Mouse (Mus musculus): ENCODE measurements at regions not wholly inside any gene's neighbourhood (a gene's known extent, or its start where the extent isn't known, plus 50 kb on each side); places are given as distances from the start of the nearest gene placed in this dataset.

DNA sequence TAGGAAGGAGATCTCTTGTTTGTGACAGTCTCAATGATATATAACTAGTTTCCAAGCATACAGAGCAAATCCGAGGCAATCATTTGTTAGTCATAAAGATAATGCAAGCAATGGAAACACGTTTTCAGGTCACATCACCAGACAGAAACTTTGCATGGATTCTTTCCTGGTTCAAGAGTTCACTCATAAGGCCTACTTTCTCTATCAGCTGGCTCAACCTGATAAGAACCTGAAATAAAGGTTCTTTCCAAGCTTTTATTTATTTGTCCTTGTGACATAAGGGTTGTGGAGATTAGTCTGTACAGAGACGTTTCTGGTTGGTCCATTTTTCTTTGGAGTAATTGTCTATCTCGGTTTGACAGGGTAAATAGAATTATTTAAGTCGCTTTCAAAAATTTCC is 122.7 kb upstream of the Cdkn2b start:
- 54% methylated on average over 5 of the region's 5 CpGs for WGBS
- H3K4me1 ChIP-seq (ENCODE audit: control insufficient read depth, insufficient read depth, low read length) = no peaks in the 10 kb centered on the region
- no peaks in the 10 kb centered on the region for H3K79me2 ChIP-seq (ENCODE audit: control insufficient read depth, insufficient read depth, low read length)
- H3K9ac ChIP-seq (ENCODE audit: low read depth, low read length) = no peak overlapping the region
- H3K36me3 ChIP-seq (ENCODE audit: control insufficient read depth, insufficient read depth, low read length) = no peaks in the 10 kb centered on the region
- DNase-seq (ENCODE audit: extremely low read depth, low read depth, low spot score) = no peak
- no peak overlapping the region for H3K4me3 ChIP-seq (ENCODE audit: insufficient read depth, low read depth, low read length)
- TF ChIP-seq CTCF (IDR thresholded peaks at IDR 0.05; ENCODE audit: low read depth, low read length) (no peak), POLR2A (IDR thresholded peaks at IDR 0.05; ENCODE audit: extremely low read depth, insufficient read depth, low read length) (no peak)
- H3K27me3 ChIP-seq (ENCODE audit: control insufficient read depth, insufficient read depth, low read length) = no peaks in the 10 kb centered on the region
- H3K27ac ChIP-seq (replicated peaks; ENCODE audit: insufficient read depth, low read depth, low read length) = no peak overlapping the region

DNA sequence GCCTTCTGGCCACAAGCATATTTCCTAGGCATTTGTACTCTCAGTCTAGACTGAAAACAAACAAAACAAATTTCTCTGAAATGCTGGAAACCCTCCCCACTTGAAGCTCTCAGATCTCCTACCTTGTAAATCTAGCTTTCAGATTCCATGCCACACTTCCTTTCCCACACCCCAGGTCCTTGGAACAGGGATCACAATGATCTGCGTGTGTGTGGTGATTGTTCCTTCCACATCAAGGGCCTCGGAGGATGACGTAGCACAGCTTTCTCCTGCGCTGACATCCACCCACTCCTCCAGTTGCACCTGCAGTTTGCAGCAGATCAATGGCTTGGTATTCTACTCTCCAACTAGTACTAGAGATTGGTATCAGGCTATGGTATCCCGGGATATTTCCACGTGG is 120.7 kb upstream of the Cdkn2b start:
- Histone ChIP-seq H3K4me3 (ENCODE audit: insufficient read depth, low read depth, low read length) (no peak overlapping the region), H3K27ac (replicated peaks; ENCODE audit: insufficient read depth, low read depth, low read length) (no peak overlapping the region), H3K27me3 (ENCODE audit: control insufficient read depth, insufficient read depth, low read length) (no peaks in the 10 kb centered on the region), H3K9ac (ENCODE audit: low read depth, low read length) (no peak overlapping the region), H3K4me1 (ENCODE audit: control insufficient read depth, insufficient read depth, low read length) (no peaks in the 10 kb centered on the region), H3K79me2 (ENCODE audit: control insufficient read depth, insufficient read depth, low read length) (no peaks in the 10 kb centered on the region), H3K36me3 (ENCODE audit: control insufficient read depth, insufficient read depth, low read length) (no peaks in the 10 kb centered on the region)
- WGBS = 85% methylated on average over 6 of the region's 6 CpGs
- no peak for DNase-seq (ENCODE audit: extremely low read depth, low read depth, low spot score)
- TF ChIP-seq POLR2A (IDR thresholded peaks at IDR 0.05; ENCODE audit: extremely low read depth, insufficient read depth, low read length) = no peak
- TF ChIP-seq CTCF (IDR thresholded peaks at IDR 0.05; ENCODE audit: low read depth, low read length) = no peak

DNA sequence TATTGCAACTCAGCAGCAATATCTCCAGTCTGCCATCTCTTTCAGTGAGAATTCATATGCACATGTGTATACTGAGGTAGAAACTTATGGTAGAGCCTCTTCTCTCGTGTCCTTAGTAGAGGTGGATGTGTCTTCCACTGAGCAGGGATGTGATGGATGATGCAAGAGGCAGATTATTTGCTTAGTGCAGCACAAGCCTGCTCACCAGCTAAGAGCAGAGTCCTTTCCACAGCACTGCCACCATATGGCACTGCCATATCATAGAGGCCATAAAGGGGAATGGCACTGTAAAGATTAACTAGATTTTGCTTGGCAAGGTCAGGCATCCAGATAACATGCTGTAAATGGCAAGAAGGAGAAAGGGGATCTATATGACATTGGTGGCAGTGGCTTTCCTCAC is 117.6 kb upstream of the Cdkn2b start:
- WGBS = 26% methylated on average over 1 of the region's 1 CpGs
- Histone ChIP-seq H3K79me2 (ENCODE audit: control insufficient read depth, insufficient read depth, low read length) (no peaks in the 10 kb centered on the region), H3K36me3 (ENCODE audit: control insufficient read depth, insufficient read depth, low read length) (no peaks in the 10 kb centered on the region), H3K9ac (ENCODE audit: low read depth, low read length) (no peak overlapping the region), H3K27ac (replicated peaks; ENCODE audit: insufficient read depth, low read depth, low read length) (no peak overlapping the region), H3K27me3 (ENCODE audit: control insufficient read depth, insufficient read depth, low read length) (no peaks in the 10 kb centered on the region), H3K4me3 (ENCODE audit: insufficient read depth, low read depth, low read length) (no peak overlapping the region), H3K4me1 (ENCODE audit: control insufficient read depth, insufficient read depth, low read length) (no peaks in the 10 kb centered on the region)
- no peak for DNase-seq (ENCODE audit: extremely low read depth, low read depth, low spot score)
- TF ChIP-seq CTCF (IDR thresholded peaks at IDR 0.05; ENCODE audit: low read depth, low read length) (no peak), POLR2A (IDR thresholded peaks at IDR 0.05; ENCODE audit: extremely low read depth, insufficient read depth, low read length) (no peak)

DNA sequence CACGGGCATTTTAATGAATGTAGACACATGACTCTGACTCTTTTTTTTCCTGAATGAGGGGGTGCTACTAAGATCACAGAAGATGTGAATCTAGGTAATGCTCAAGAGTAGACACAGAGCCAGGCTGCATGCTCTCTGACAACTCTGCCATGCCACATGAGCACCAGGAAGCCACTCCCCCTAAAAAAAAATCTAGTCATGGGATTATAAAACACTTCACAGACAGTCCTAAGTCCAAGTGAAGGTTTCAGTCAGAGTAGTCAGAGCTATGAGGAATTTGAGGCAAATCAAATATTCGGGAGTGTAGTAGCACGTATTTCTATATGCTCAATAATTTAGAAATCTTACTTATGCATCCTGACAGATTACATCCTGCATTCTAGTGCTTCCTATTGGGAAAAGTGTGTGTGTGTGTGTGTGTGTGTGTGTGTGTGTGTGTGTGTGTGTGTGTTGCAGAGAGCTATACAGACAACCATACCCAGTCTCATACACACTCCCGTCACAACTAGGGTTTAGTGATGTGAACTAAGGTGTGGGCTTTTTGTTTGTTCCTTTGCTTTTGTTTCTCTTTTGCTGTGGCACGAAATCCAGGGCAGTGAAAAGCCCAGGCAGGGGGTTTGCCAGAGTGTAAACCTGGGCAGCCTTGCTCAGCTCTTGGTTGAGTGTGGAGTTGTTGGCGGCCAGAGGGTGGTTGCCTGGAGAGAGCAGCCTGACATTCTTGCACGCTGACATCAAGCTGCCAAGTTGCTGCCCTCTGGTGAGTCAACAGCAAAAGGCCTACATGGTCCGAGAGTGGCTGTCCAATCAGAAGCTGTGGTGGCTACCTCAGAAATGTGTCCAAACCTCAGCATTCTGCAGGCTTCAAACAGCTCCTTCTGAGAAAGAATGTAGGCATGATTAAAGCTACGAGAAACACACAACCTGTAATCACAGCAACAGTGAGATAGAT is 116.8 kb upstream of the Cdkn2b start:
- 58% methylated on average over 9 of the region's 9 CpGs for WGBS
- H3K36me3 ChIP-seq (ENCODE audit: control insufficient read depth, insufficient read depth, low read length) = no peaks in the 10 kb centered on the region
- H3K4me1 ChIP-seq (ENCODE audit: control insufficient read depth, insufficient read depth, low read length) = no peaks in the 10 kb centered on the region
- no peaks in the 10 kb centered on the region for H3K79me2 ChIP-seq (ENCODE audit: control insufficient read depth, insufficient read depth, low read length)
- no peak for TF ChIP-seq CTCF (IDR thresholded peaks at IDR 0.05; ENCODE audit: low read depth, low read length)
- TF ChIP-seq POLR2A (IDR thresholded peaks at IDR 0.05; ENCODE audit: extremely low read depth, insufficient read depth, low read length) = no peak
- H3K27me3 ChIP-seq (ENCODE audit: control insufficient read depth, insufficient read depth, low read length) = no peaks in the 10 kb centered on the region
- peak; percentile 12 for DNase-seq (ENCODE audit: extremely low read depth, low read depth, low spot score)
- no peak overlapping the region for H3K9ac ChIP-seq (ENCODE audit: low read depth, low read length)
- no peak overlapping the region for H3K4me3 ChIP-seq (ENCODE audit: insufficient read depth, low read depth, low read length)
- H3K27ac ChIP-seq (replicated peaks; ENCODE audit: insufficient read depth, low read depth, low read length) = no peak overlapping the region

DNA sequence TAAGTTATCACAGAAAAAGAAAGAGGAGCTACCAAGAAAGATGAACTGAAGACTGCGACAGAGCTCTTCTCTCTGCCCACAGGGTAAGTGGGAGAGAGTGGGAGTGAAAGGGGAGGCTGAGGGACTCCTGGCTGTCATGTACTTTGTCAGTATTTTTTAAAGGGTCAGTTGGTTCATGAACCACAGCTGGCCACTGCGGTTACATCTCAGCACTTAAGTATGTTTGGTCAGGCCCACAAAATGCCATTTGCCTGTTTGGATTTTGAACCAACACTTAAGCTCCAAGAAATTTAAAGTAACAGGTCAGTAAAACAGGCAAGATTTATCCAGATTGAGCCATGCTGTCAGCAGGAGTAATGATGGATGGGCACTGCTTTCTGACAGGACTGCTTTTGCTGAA is 115.1 kb upstream of the Cdkn2b start:
- no peaks in the 10 kb centered on the region for H3K79me2 ChIP-seq (ENCODE audit: control insufficient read depth, insufficient read depth, low read length)

More for the DNA sequence above, 115.1 kb upstream of the Cdkn2b start:
- Histone ChIP-seq H3K4me3 (ENCODE audit: insufficient read depth, low read depth, low read length) (no peak overlapping the region), H3K4me1 (ENCODE audit: control insufficient read depth, insufficient read depth, low read length) (no peaks in the 10 kb centered on the region), H3K27ac (replicated peaks; ENCODE audit: insufficient read depth, low read depth, low read length) (no peak overlapping the region), H3K9ac (ENCODE audit: low read depth, low read length) (no peak overlapping the region), H3K27me3 (ENCODE audit: control insufficient read depth, insufficient read depth, low read length) (no peaks in the 10 kb centered on the region), H3K36me3 (ENCODE audit: control insufficient read depth, insufficient read depth, low read length) (no peaks in the 10 kb centered on the region)
- WGBS = 58% methylated on average over 2 of the region's 2 CpGs
- DNase-seq (ENCODE audit: extremely low read depth, low read depth, low spot score) = no peak
- no peak for TF ChIP-seq CTCF (IDR thresholded peaks at IDR 0.05; ENCODE audit: low read depth, low read length)
- no peak for TF ChIP-seq POLR2A (IDR thresholded peaks at IDR 0.05; ENCODE audit: extremely low read depth, insufficient read depth, low read length)

Measured in liver, adult 2 months (tissue).